Mouse (Mus musculus) limb, embryonic 11.5 days (tissue): ENCODE data around the gene Wfdc1. TPM values are rescaled to one million over a fixed set of nuclear protein-coding genes. Genes with fewer than 3 reads are reported as not detected.

ENCODE experiments used
- ATAC-seq: fragments of 200-750 bp; cut with Nextera tagmentation; 2 replicates; pipeline ENCODE4 v1.8.0; 2017; ENCODE audit warnings: low read depth; ENCODE audit not compliant: insufficient number of reproducible peaks, low FRiP score, low TSS enrichment
- DNase-seq: peaks from one replicate; pipeline ENCODE4 v3.0.0-alpha.2; 2015; ENCODE audit warnings: low spot score
- H3K27ac ChIP-seq: fragments of 300-500 bp; sonication (generic); replicated peaks from 2 replicates; pipeline ENCODE4 v1.5.1; 2014; ENCODE audit warnings: low read depth, mild to moderate bottlenecking, low read length
- H3K27me3 ChIP-seq: fragments of 300-500 bp; sonication (generic); 2 replicates; pipeline ENCODE4 v1.6.1; 2014; ENCODE audit warnings: mild to moderate bottlenecking, low read length, mixed read lengths; ENCODE audit not compliant: control insufficient read depth, insufficient read depth
- H3K36me3 ChIP-seq: fragments of 300-500 bp; sonication (generic); 2 replicates; pipeline ENCODE4 v1.6.1; 2014; ENCODE audit warnings: mild to moderate bottlenecking, low read length, moderate library complexity, mixed read lengths; ENCODE audit not compliant: control insufficient read depth, insufficient read depth
- H3K4me1 ChIP-seq: fragments of 300-500 bp; sonication (generic); 2 replicates; pipeline ENCODE4 v1.6.1; 2014; ENCODE audit warnings: low read length, mixed read lengths; ENCODE audit not compliant: control insufficient read depth, insufficient read depth
- H3K4me2 ChIP-seq: fragments of 300-500 bp; sonication (generic); 2 replicates; pipeline ENCODE4 v1.6.1; 2014; ENCODE audit warnings: low read depth, mild to moderate bottlenecking, moderate library complexity; ENCODE audit not compliant: severe bottlenecking
- H3K4me3 ChIP-seq: fragments of 300-500 bp; sonication (generic); 2 replicates; pipeline ENCODE4 v1.5.1; 2014; ENCODE audit warnings: low read depth, low read length
- H3K9ac ChIP-seq: fragments of 300-500 bp; sonication (generic); 2 replicates; pipeline ENCODE4 v1.6.1; 2014; ENCODE audit warnings: mild to moderate bottlenecking, low read length
- H3K9me3 ChIP-seq: fragments of 300-500 bp; sonication (generic); 2 replicates; pipeline ENCODE4 v1.6.1; 2016; ENCODE audit warnings: low read length; ENCODE audit not compliant: control insufficient read depth
- WGBS: fragments of 180-500 bp; shearing (Covaris S2); extraction: QIAGEN DNeasy Blood & Tissue Kit; methylation state at CpG from one replicate; pipeline ENCODE4 v1.1.7; 2014; 5-methylcytosine and 5-hydroxymethylcytosine counted together
- polyA plus RNA-seq: library from polyadenylated mRNA; unstranded; fragments of >200 nt; fragmentation: Nextera tagmentation; extraction: Ambion mirVana; gene quantifications from 2 replicates; pipeline ENCODE4 v1.2.1, GENCODE M21; 2014

Wfdc1 gene
- not detected in 2 replicates for polyA plus RNA-seq

GRCm38 (mm10) chr8:119666219-119666951 is at the start of gene Wfdc1:
Gene Wfdc1, plus strand, starts transcription at chr8:119666365.
- no peak within 1 kb of the TSS for H3K27ac ChIP-seq
- H3K27me3 ChIP-seq = peaks cover 4% of the 10 kb centered on the region; the same call in 1 of the 2 replicates
- DNase-seq (no peak), ATAC-seq (no peak)
- WGBS = 17% methylated on average over 14 of the region's 14 CpGs
- H3K4me3 ChIP-seq = no peak within 1 kb of the TSS
- no peak within 1 kb of the TSS for H3K4me2 ChIP-seq
- H3K9ac ChIP-seq = no peak within 1 kb of the TSS
- H3K36me3 ChIP-seq = no peaks in the 10 kb centered on the region
- H3K9me3 ChIP-seq = no peaks in the 10 kb centered on the region
- peaks cover 3% of the 10 kb centered on the region for H3K4me1 ChIP-seq

- Histone ChIP-seq H3K4me3 (no peak overlapping the region), H3K9me3 (no peaks in the 10 kb centered on the region), H3K36me3 (no peaks in the 10 kb centered on the region), H3K4me2 (no peak overlapping the region), H3K4me1 (no peaks in the 10 kb centered on the region), H3K27ac (no peak overlapping the region), H3K27me3 (no peaks in the 10 kb centered on the region), H3K9ac (no peak overlapping the region)
- DNase-seq (no peak), ATAC-seq (no peak)
- whole genome bisulfite sequencing = 86% methylated on average over 4 of the region's 4 CpGs
Observed at GRCm38 (mm10) chr8:119616811-119617210, 49.4 kb upstream of the Wfdc1 start.

GRCm38 (mm10) chr8:119617586-119617985 is 48.6 kb upstream of the Wfdc1 start:
- Histone ChIP-seq H3K9me3 (no peaks in the 10 kb centered on the region), H3K4me3 (no peak overlapping the region), H3K27ac (no peak overlapping the region), H3K27me3 (no peaks in the 10 kb centered on the region), H3K36me3 (no peaks in the 10 kb centered on the region), H3K4me2 (no peak overlapping the region), H3K4me1 (no peaks in the 10 kb centered on the region), H3K9ac (no peak overlapping the region)
- ATAC-seq = no peak
- WGBS = 87% methylated on average over 5 of the region's 5 CpGs
- DNase-seq = no peak

- Histone ChIP-seq H3K4me1 (no peaks in the 10 kb centered on the region), H3K9me3 (no peaks in the 10 kb centered on the region), H3K27ac (no peak overlapping the region), H3K4me2 (no peak overlapping the region), H3K27me3 (no peaks in the 10 kb centered on the region), H3K36me3 (no peaks in the 10 kb centered on the region), H3K4me3 (no peak overlapping the region), H3K9ac (no peak overlapping the region)
- 71% methylated on average over 5 of the region's 5 CpGs for WGBS
- DNase-seq (no peak), ATAC-seq (no peak)
Observed at GRCm38 (mm10) chr8:119618887-119619286, 47.3 kb upstream of the Wfdc1 start.

- H3K4me3 ChIP-seq = no peak overlapping the region
- no peak overlapping the region for H3K27ac ChIP-seq
- 76% methylated on average over 6 of the region's 6 CpGs for WGBS
- H3K9ac ChIP-seq = no peak overlapping the region
- H3K9me3 ChIP-seq = no peaks in the 10 kb centered on the region
- DNase-seq (no peak), ATAC-seq (no peak)
- no peaks in the 10 kb centered on the region for H3K27me3 ChIP-seq
- H3K4me2 ChIP-seq = no peak overlapping the region
- no peaks in the 10 kb centered on the region for H3K4me1 ChIP-seq
- H3K36me3 ChIP-seq = no peaks in the 10 kb centered on the region
Observed at GRCm38 (mm10) chr8:119620116-119620840, 45.9 kb upstream of the Wfdc1 start.

GRCm38 (mm10) chr8:119620848-119621465 is 45.2 kb upstream of the Wfdc1 start:
- Histone ChIP-seq H3K9me3 (no peaks in the 10 kb centered on the region), H3K27ac (no peak overlapping the region), H3K4me3 (no peak overlapping the region), H3K4me2 (no peak overlapping the region), H3K27me3 (no peaks in the 10 kb centered on the region), H3K9ac (no peak overlapping the region), H3K36me3 (no peaks in the 10 kb centered on the region), H3K4me1 (no peaks in the 10 kb centered on the region)
- ATAC-seq (no peak), DNase-seq (no peak)
- WGBS = 90% methylated on average over 14 of the region's 14 CpGs

GRCm38 (mm10) chr8:119622555-119622954 is 43.6 kb upstream of the Wfdc1 start:
- H3K4me2 ChIP-seq = no peak overlapping the region
- no peaks in the 10 kb centered on the region for H3K9me3 ChIP-seq
- H3K27me3 ChIP-seq = no peaks in the 10 kb centered on the region
- no peaks in the 10 kb centered on the region for H3K36me3 ChIP-seq
- no peak overlapping the region for H3K27ac ChIP-seq
- 34% methylated on average over 4 of the region's 4 CpGs for WGBS
- no peak overlapping the region for H3K9ac ChIP-seq
- no peaks in the 10 kb centered on the region; the same call in 1 of the 2 replicates for H3K4me1 ChIP-seq
- ATAC-seq = no peak
- H3K4me3 ChIP-seq = no peak overlapping the region
- DNase-seq = no peak

GRCm38 (mm10) chr8:119623061-119623460 is 43.1 kb upstream of the Wfdc1 start:
- H3K27me3 ChIP-seq = no peaks in the 10 kb centered on the region
- no peak overlapping the region for H3K4me3 ChIP-seq
- no peaks in the 10 kb centered on the region for H3K9me3 ChIP-seq
- no peaks in the 10 kb centered on the region for H3K36me3 ChIP-seq
- 90% methylated on average over 8 of the region's 8 CpGs for WGBS
- no peak for DNase-seq
- no peak overlapping the region for H3K4me2 ChIP-seq
- peaks cover 4% of the 10 kb centered on the region; the same call in 1 of the 2 replicates for H3K4me1 ChIP-seq
- H3K27ac ChIP-seq = no peak overlapping the region
- no peak overlapping the region for H3K9ac ChIP-seq
- ATAC-seq = no peak
